Mouse (Mus musculus): ENCODE measurements at regions not wholly inside any gene's neighbourhood (a gene's known extent, or its start where the extent isn't known, plus 50 kb on each side); places are given as distances from the start of the nearest gene placed in this dataset.

- no peak for DNase-seq (ENCODE audit: low read depth, low spot score)
Observed at GRCm38 (mm10) chr13:112216084-112216483, 72.2 kb upstream of the Ankrd55 start.

GRCm38 (mm10) chr13:112218389-112218788, 69.9 kb upstream of the Ankrd55 start:
- DNase-seq (ENCODE audit: low read depth, low spot score) = no peak

GRCm38 (mm10) chr13:112220184-112220583, 68.1 kb upstream of the Ankrd55 start:
- DNase-seq (ENCODE audit: low read depth, low spot score) = no peak

- no peak for DNase-seq (ENCODE audit: low read depth, low spot score)
Observed at GRCm38 (mm10) chr13:112223616-112224015, 64.6 kb upstream of the Ankrd55 start.

GRCm38 (mm10) chr13:112227766-112228165, 60.5 kb upstream of the Ankrd55 start:
- DNase-seq (ENCODE audit: low read depth, low spot score) = no peak

GRCm38 (mm10) chr13:112228846-112229245, 59.4 kb upstream of the Ankrd55 start:
- DNase-seq (ENCODE audit: low read depth, low spot score) = no peak

GRCm38 (mm10) chr13:112230176-112230575, 58.1 kb upstream of the Ankrd55 start:
- DNase-seq (ENCODE audit: low read depth, low spot score) = no peak

GRCm38 (mm10) chr13:112234695-112235094, 53.6 kb upstream of the Ankrd55 start:
- DNase-seq (ENCODE audit: low read depth, low spot score) = no peak

GRCm38 (mm10) chr13:112236956-112237355, 51.3 kb upstream of the Ankrd55 start:
- no peak for DNase-seq (ENCODE audit: low read depth, low spot score)

GRCm38 (mm10) chr13:112237377-112237776, 50.9 kb upstream of the Ankrd55 start:
- DNase-seq (ENCODE audit: low read depth, low spot score) = no peak

GRCm38 (mm10) chr13:112237917-112238316, 50.3 kb upstream of the Ankrd55 start:
- DNase-seq (ENCODE audit: low read depth, low spot score) = no peak
